Mouse (Mus musculus): Measurements from ENCODE around the gene Pfkfb1. TPM values are rescaled to one million over a fixed set of nuclear protein-coding genes. Genes with fewer than 3 reads are reported as not detected.

The Pfkfb1 gene
- polyA plus RNA-seq (2012; rRNA removed; ENCODE audit: low replicate concordance), result 1.4 and 1.8 TPM in 2 replicates

GRCm38 (mm10) chrX:150588023-150588764 is at the start of gene Pfkfb1:
Gene Pfkfb1 (plus strand): TSS chrX:150588229.

GRCm38 (mm10) chrX:150547239-150547638 is 40.8 kb upstream of the Pfkfb1 start, which contains the start of gene Alas2:
Gene Alas2 (plus strand): TSS chrX:150547375.

GRCm38 (mm10) chrX:150589696-150590095 is 1.7 kb downstream of the Pfkfb1 start, which contains the start of gene Apex2:
Gene Apex2 (minus strand): TSS chrX:150589868.

GRCm38 (mm10) chrX:150656908-150657796 is 69.1 kb downstream of the Pfkfb1 start, which contains the start of gene Tro:
Gene Tro (minus strand): TSS chrX:150657583.

Other genes starting within 250 kb of the Pfkfb1 start
- 0.12 and 0.29 TPM in 2 replicates for gene Tmem29, start 129.1 kb upstream of the Pfkfb1 start, polyA plus RNA-seq (2012; rRNA removed; ENCODE audit: low replicate concordance)
- 1.8 and 7.6 TPM in 2 replicates for gene Alas2, start 40.9 kb upstream of the Pfkfb1 start, polyA plus RNA-seq (2012; rRNA removed; ENCODE audit: low replicate concordance)
- 3.0 and 4.0 TPM in 2 replicates for gene Apex2, start 1.6 kb downstream of the Pfkfb1 start, polyA plus RNA-seq (2012; rRNA removed; ENCODE audit: low replicate concordance)
- 0.28 and 0.30 TPM in 2 replicates for gene Tro, start 69.4 kb downstream of the Pfkfb1 start, polyA plus RNA-seq (2012; rRNA removed; ENCODE audit: low replicate concordance)
- 5.2 and 7.4 TPM in 2 replicates for gene Maged2, start 226.1 kb downstream of the Pfkfb1 start, polyA plus RNA-seq (2012; rRNA removed; ENCODE audit: low replicate concordance)